Mouse (Mus musculus): ENCODE measurements around the gene Chd3. TPM values are rescaled to one million over a fixed set of nuclear protein-coding genes. Genes with fewer than 3 reads are reported as not detected.

The Chd3 gene
- polyA plus RNA-seq, 1 experiment = 27.0 TPM

GRCm38 (mm10) chr11:69305291-69305690 is 63.9 kb downstream of the Chd3 start:
- H3K4me1 ChIP-seq (ENCODE audit: control insufficient read depth, insufficient read depth, insufficient read length, low read length) = no peaks in the 10 kb centered on the region
- no peak overlapping the region for H3K27ac ChIP-seq (replicated peaks; ENCODE audit: low read depth, low read length)
- H3K4me3 ChIP-seq (ENCODE audit: insufficient read depth, low read depth, low read length) = no peak overlapping the region

GRCm38 (mm10) chr11:69302817-69303216 is 66.4 kb downstream of the Chd3 start:
- no peaks in the 10 kb centered on the region for H3K4me1 ChIP-seq (ENCODE audit: control insufficient read depth, insufficient read depth, insufficient read length, low read length)
- H3K27ac ChIP-seq (replicated peaks; ENCODE audit: low read depth, low read length) = no peak overlapping the region
- H3K4me3 ChIP-seq (ENCODE audit: insufficient read depth, low read depth, low read length) = no peak overlapping the region

GRCm38 (mm10) chr11:69298231-69298630 is 71.0 kb downstream of the Chd3 start:
- no peak overlapping the region for H3K4me3 ChIP-seq (ENCODE audit: insufficient read depth, low read depth, low read length)
- H3K4me1 ChIP-seq (ENCODE audit: control insufficient read depth, insufficient read depth, insufficient read length, low read length) = no peaks in the 10 kb centered on the region
- H3K27ac ChIP-seq (replicated peaks; ENCODE audit: low read depth, low read length) = no peak overlapping the region

GRCm38 (mm10) chr11:69297799-69298198 is 71.4 kb downstream of the Chd3 start:
- Histone ChIP-seq H3K27ac (replicated peaks; ENCODE audit: low read depth, low read length) (no peak overlapping the region), H3K4me1 (ENCODE audit: control insufficient read depth, insufficient read depth, insufficient read length, low read length) (no peaks in the 10 kb centered on the region), H3K4me3 (ENCODE audit: insufficient read depth, low read depth, low read length) (no peak overlapping the region)

GRCm38 (mm10) chr11:69295286-69295685 is 73.9 kb downstream of the Chd3 start:
- no peak overlapping the region for H3K4me3 ChIP-seq (ENCODE audit: insufficient read depth, low read depth, low read length)
- no peaks in the 10 kb centered on the region for H3K4me1 ChIP-seq (ENCODE audit: control insufficient read depth, insufficient read depth, insufficient read length, low read length)
- H3K27ac ChIP-seq (replicated peaks; ENCODE audit: low read depth, low read length) = no peak overlapping the region

Other genes starting within 250 kb of the Chd3 start
- not detected in 2 replicates for gene Hes7, start 249.0 kb downstream of the Chd3 start, polyA plus RNA-seq (2012; ENCODE audit: insufficient read depth, insufficient read length, missing spikeins)
- 0.87 TPM in 1 of 2 replicates, not detected in the other for gene 9130213A22Rik, start 246.8 kb downstream of the Chd3 start, polyA plus RNA-seq (2012; ENCODE audit: insufficient read depth, insufficient read length, missing spikeins)
- not detected in 2 replicates for gene Aloxe3, start 243.5 kb downstream of the Chd3 start, polyA plus RNA-seq (2012; ENCODE audit: insufficient read depth, insufficient read length, missing spikeins)
- gene Alox12b, start 212.4 kb downstream of the Chd3 start, polyA plus RNA-seq (2012; ENCODE audit: insufficient read depth, insufficient read length, missing spikeins) = not detected in 2 replicates
- not detected in 2 replicates for gene Alox8, start 171.6 kb downstream of the Chd3 start, polyA plus RNA-seq (2012; ENCODE audit: insufficient read depth, insufficient read length, missing spikeins)
- not detected in 2 replicates for gene Gucy2e, start 132.4 kb downstream of the Chd3 start, polyA plus RNA-seq (2012; ENCODE audit: insufficient read depth, insufficient read length, missing spikeins)
- gene Cntrob, start 45.6 kb downstream of the Chd3 start, polyA plus RNA-seq (2012; ENCODE audit: insufficient read depth, insufficient read length, missing spikeins) = 4.5 and 5.6 TPM in 2 replicates
- 93.3 and 94.0 TPM in 2 replicates for gene Trappc1, start 45.4 kb downstream of the Chd3 start, polyA plus RNA-seq (2012; ENCODE audit: insufficient read depth, insufficient read length, missing spikeins)
- gene Kcnab3, start 43.1 kb downstream of the Chd3 start, polyA plus RNA-seq (2012; ENCODE audit: insufficient read depth, insufficient read length, missing spikeins) = 1.2 and 1.6 TPM in 2 replicates
- gene Rnf227, start 28.9 kb downstream of the Chd3 start, polyA plus RNA-seq (2012; ENCODE audit: insufficient read depth, insufficient read length, missing spikeins) = 2.8 TPM in 1 of 2 replicates, not detected in the other
- 249 and 290 TPM in 2 replicates for gene Naa38, start 26.1 kb upstream of the Chd3 start, polyA plus RNA-seq (2012; ENCODE audit: insufficient read depth, insufficient read length, missing spikeins)
- 16.1 and 18.9 TPM in 2 replicates for gene Cyb5d1, start 26.2 kb upstream of the Chd3 start, polyA plus RNA-seq (2012; ENCODE audit: insufficient read depth, insufficient read length, missing spikeins)
- gene Tmem88, start 28.8 kb upstream of the Chd3 start, polyA plus RNA-seq (2012; ENCODE audit: insufficient read depth, insufficient read length, missing spikeins) = 4.1 and 8.3 TPM in 2 replicates
- gene Kdm6b, start 44.3 kb upstream of the Chd3 start, polyA plus RNA-seq (2012; ENCODE audit: insufficient read depth, insufficient read length, missing spikeins) = 13.9 and 16.9 TPM in 2 replicates
- gene Dnah2, start 179.7 kb upstream of the Chd3 start, polyA plus RNA-seq (2012; ENCODE audit: insufficient read depth, insufficient read length, missing spikeins) = not detected in 2 replicates
- gene Efnb3, start 190.8 kb upstream of the Chd3 start, polyA plus RNA-seq (2012; ENCODE audit: insufficient read depth, insufficient read length, missing spikeins) = not detected in 2 replicates
- gene Wrap53, start 210.8 kb upstream of the Chd3 start, polyA plus RNA-seq (2012; ENCODE audit: insufficient read depth, insufficient read length, missing spikeins) = 10.7 and 10.9 TPM in 2 replicates
- 13.6 and 18.3 TPM in 2 replicates for gene Trp53, start 211.0 kb upstream of the Chd3 start, polyA plus RNA-seq (2012; ENCODE audit: insufficient read depth, insufficient read length, missing spikeins)
- gene Atp1b2, start 236.5 kb upstream of the Chd3 start, polyA plus RNA-seq (2012; ENCODE audit: insufficient read depth, insufficient read length, missing spikeins) = 6.7 and 8.3 TPM in 2 replicates
- gene Shbg, start 248.5 kb upstream of the Chd3 start, polyA plus RNA-seq (2012; ENCODE audit: insufficient read depth, insufficient read length, missing spikeins) = not detected in 2 replicates